Mouse (Mus musculus): ENCODE measurements around the gene Scyl1. TPM values are rescaled to one million over a fixed set of nuclear protein-coding genes. Genes with fewer than 3 reads are reported as not detected.

Scyl1 gene
- polyA plus RNA-seq, 1 experiment = 52.5 TPM

DNA sequence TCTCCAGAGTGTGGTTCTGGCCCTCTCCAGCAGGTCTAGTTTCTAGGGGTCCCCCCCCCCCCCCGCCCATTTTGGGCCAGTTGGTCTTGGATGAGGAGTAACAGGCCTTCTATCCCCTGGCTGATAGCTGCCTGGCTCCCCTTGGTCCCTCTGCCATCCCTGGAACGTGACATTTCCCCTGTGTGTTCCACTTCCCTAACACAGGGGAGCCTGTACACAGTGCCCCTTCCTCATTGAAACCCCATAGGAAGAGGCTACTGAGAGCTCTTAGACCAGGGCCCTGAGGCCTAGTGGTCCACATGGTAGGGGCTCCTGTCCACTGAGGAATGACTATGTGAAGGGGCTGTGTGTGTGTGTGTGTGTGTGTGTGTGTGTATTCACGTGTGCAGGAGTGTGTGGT is 36.5 kb upstream of the Scyl1 start:
- 84% methylated on average over 3 of the region's 3 CpGs for WGBS
- Histone ChIP-seq H3K4me1 (ENCODE audit: control insufficient read depth, insufficient read depth, insufficient read length, low read length) (peaks cover 38% of the 10 kb centered on the region), H3K4me3 (ENCODE audit: low read depth, low read length) (no peak overlapping the region), H3K27me3 (ENCODE audit: control insufficient read depth, insufficient read depth, low read length) (no peaks in the 10 kb centered on the region), H3K36me3 (ENCODE audit: control insufficient read depth, insufficient read depth, low read length) (no peaks in the 10 kb centered on the region), H3K27ac (ENCODE audit: insufficient read depth, low read depth, low read length) (no peak overlapping the region)
- TF ChIP-seq POLR2A (IDR thresholded peaks at IDR 0.05; ENCODE audit: low read depth, low read length) (no peak), CTCF (IDR thresholded peaks at IDR 0.05; ENCODE audit: extremely low read depth, insufficient read length, insufficient replicate concordance, low read depth, low read length) (no peak)

DNA sequence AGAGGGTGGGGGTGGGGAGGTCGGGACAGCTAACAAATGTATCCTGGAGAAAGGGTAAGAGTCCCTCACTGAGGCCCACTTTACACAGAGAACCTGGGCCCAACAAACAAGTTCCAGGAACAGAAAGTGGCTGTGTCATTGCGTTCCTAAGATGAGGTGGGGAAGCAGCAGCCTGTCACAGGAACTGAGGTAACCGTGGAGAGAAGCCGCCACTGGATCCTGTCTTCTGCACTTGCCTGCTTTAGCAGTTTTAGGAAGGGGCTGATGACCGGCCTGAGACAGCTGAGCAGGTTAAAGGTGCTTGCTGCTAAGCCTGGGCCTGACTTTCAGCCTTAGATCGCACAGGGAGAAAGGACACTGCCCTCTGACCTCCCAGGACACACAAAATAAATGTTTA is 35.6 kb upstream of the Scyl1 start:
- Histone ChIP-seq H3K4me1 (ENCODE audit: control insufficient read depth, insufficient read depth, insufficient read length, low read length) (peaks cover 37% of the 10 kb centered on the region), H3K27ac (ENCODE audit: insufficient read depth, low read depth, low read length) (peak overlapping the region; percentile 22), H3K36me3 (ENCODE audit: control insufficient read depth, insufficient read depth, low read length) (no peaks in the 10 kb centered on the region), H3K27me3 (ENCODE audit: control insufficient read depth, insufficient read depth, low read length) (no peaks in the 10 kb centered on the region), H3K4me3 (ENCODE audit: low read depth, low read length) (no peak overlapping the region)
- no peak for TF ChIP-seq CTCF (IDR thresholded peaks at IDR 0.05; ENCODE audit: extremely low read depth, insufficient read length, insufficient replicate concordance, low read depth, low read length)
- no peak for TF ChIP-seq POLR2A (IDR thresholded peaks at IDR 0.05; ENCODE audit: low read depth, low read length)
- WGBS = 57% methylated on average over 6 of the region's 6 CpGs

DNA sequence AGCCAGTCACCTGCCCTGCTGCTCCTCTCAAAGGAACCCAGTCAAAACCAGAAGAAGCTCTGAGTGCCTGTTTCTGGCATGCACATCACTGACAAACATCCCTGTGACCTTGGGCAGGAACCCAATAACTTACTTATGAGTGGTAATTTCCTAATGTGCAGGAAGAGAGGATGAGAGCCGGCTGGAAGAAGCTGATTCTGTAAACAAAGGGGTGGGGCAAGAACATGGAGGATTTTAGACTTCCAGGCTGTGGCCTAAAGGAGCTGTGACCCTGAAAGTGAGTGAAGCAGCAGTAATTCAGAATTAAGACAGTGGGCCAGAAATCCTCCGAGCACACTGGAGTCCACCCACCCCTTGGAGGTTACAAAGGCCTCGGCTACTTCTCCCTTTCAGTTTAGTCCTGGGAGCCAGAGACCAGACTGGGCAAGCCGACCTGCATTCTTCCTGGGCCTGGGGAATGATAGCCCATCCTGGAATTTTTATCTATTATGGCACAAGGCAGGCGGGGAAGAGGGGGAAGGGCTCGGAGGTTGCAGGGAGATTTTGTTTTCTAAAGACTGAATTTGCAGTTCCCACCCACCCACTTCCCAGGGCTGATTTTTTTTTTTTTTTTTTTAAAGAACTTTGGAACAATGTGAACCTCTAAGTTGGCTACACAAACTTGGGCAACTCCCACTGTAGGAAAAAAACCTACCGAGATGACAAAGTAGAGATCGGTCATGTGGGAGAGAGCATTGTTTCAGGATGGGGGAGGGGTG is 35.0 kb upstream of the Scyl1 start:
- peak overlapping the region; percentile 84 for H3K27ac ChIP-seq (ENCODE audit: insufficient read depth, low read depth, low read length)
- 43% methylated on average over 8 of the region's 8 CpGs for WGBS
- H3K4me3 ChIP-seq (ENCODE audit: low read depth, low read length) = no peak overlapping the region
- no peaks in the 10 kb centered on the region for H3K27me3 ChIP-seq (ENCODE audit: control insufficient read depth, insufficient read depth, low read length)
- no peaks in the 10 kb centered on the region for H3K36me3 ChIP-seq (ENCODE audit: control insufficient read depth, insufficient read depth, low read length)
- H3K4me1 ChIP-seq (ENCODE audit: control insufficient read depth, insufficient read depth, insufficient read length, low read length) = peaks cover 32% of the 10 kb centered on the region
- TF ChIP-seq CTCF (IDR thresholded peaks at IDR 0.05; ENCODE audit: extremely low read depth, insufficient read length, insufficient replicate concordance, low read depth, low read length) = no peak

DNA sequence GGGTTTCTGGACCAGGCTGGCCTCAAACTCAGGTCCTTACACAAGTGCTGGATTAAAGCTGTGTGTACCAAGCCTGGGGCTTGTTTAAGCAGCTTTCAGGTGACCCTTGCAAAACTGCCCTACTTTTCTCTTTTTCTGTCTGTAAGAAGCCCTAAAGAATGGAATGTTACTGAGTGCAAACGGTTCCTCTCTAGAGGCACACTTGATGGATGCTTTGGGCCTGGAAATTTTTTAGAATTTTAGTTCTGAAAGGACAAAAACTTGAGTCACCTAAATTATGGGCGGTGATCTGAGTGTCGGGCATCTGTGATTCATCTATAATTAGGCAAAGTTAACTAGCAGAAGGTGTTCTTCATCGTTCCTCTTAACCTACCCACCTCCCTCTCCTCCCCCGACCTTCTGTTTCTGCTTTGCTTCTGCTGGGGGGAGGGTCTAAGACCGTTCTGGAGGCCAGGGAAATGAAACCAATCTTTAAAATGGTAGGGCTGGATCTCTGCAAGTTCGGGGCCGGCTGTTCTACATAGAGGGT is 33.2 kb upstream of the Scyl1 start:
- Histone ChIP-seq H3K4me3 (ENCODE audit: low read depth, low read length) (no peak overlapping the region), H3K4me1 (ENCODE audit: control insufficient read depth, insufficient read depth, insufficient read length, low read length) (peaks cover 14% of the 10 kb centered on the region), H3K36me3 (ENCODE audit: control insufficient read depth, insufficient read depth, low read length) (peaks cover 15% of the 10 kb centered on the region), H3K27ac (ENCODE audit: insufficient read depth, low read depth, low read length) (peak overlapping the region; percentile 97), H3K27me3 (ENCODE audit: control insufficient read depth, insufficient read depth, low read length) (no peaks in the 10 kb centered on the region)
- WGBS = 61% methylated on average over 8 of the region's 8 CpGs
- no peak for TF ChIP-seq POLR2A (IDR thresholded peaks at IDR 0.05; ENCODE audit: low read depth, low read length)
- TF ChIP-seq CTCF (IDR thresholded peaks at IDR 0.05; ENCODE audit: extremely low read depth, insufficient read length, insufficient replicate concordance, low read depth, low read length) = no peak

DNA sequence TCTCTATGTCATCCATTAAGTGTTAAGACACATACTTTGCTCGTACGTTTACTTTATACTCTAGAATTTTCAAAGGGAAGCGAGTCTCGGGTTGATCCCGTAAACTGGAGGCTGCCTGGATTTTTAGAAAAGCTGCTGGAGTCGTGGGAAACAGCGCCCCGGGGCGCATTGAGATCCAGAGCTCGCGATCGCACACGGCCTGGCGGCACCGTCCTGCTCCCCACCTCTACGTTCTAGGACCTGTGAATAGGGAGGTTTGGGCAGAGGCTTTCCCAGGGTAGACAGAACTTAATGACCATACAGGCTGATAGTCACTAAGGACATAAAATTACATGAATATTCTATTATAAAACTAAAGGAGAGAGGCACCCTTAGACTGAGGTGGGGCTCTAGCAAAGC is 32.7 kb upstream of the Scyl1 start:
- H3K27ac ChIP-seq (ENCODE audit: insufficient read depth, low read depth, low read length) = peak overlapping the region; percentile 97
- no peak for TF ChIP-seq CTCF (IDR thresholded peaks at IDR 0.05; ENCODE audit: extremely low read depth, insufficient read length, insufficient replicate concordance, low read depth, low read length)
- TF ChIP-seq POLR2A (IDR thresholded peaks at IDR 0.05; ENCODE audit: low read depth, low read length) = no peak
- WGBS = 1% methylated on average over 16 of the region's 16 CpGs

DNA sequence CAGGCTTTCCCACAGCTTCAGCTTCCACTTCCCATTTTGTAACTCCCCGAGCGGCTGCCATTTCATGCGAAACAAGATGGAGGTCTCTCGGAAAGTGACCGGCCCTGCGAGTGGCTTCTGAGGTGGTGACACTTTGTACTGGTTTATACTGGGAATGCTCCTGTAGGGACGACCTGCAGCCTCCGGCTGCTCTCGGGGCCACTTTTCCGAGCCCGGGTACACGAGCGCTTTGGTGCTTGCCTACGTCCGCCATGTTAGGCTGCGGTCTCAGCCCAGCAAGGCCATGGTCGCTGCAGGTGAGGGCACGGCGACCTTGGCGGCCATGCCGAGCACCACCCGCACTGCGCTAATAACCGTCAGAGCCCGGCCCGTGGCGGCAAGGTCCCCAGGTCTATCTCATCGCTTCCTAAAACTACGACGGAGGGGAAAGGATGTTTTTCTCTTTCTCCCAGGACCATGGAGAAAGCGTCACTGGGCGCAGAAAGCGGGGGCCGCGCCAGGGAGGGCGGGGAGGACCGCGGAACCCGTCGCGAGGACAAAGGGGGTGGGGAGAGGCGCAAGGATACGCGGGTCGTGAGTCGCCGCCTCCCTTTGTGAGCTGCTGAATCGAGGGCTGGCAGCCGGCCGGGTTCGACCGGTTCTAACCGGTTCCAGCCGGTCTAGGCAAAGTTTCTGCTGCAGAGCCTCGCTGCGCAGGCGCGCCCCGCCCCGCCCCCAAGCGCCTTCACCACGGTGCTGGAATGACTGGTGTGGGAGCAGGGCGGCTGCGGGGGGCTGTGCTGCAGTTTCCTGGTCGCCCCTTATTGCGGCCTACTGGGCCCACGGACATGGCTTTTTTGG is 32.0 kb upstream of the Scyl1 start:
- Histone ChIP-seq H3K27me3 (ENCODE audit: control insufficient read depth, insufficient read depth, low read length) (no peaks in the 10 kb centered on the region), H3K36me3 (ENCODE audit: control insufficient read depth, insufficient read depth, low read length) (peaks cover 22% of the 10 kb centered on the region), H3K4me3 (ENCODE audit: low read depth, low read length) (peak overlapping the region; percentile 76), H3K4me1 (ENCODE audit: control insufficient read depth, insufficient read depth, insufficient read length, low read length) (peaks cover 8% of the 10 kb centered on the region), H3K27ac (ENCODE audit: insufficient read depth, low read depth, low read length) (peak overlapping the region; percentile 100)
- under 1% methylated on average over 66 of the region's 67 CpGs for WGBS
- peak; percentile 91 for TF ChIP-seq POLR2A (IDR thresholded peaks at IDR 0.05; ENCODE audit: low read depth, low read length)
- TF ChIP-seq CTCF (IDR thresholded peaks at IDR 0.05; ENCODE audit: extremely low read depth, insufficient read length, insufficient replicate concordance, low read depth, low read length) = no peak

More for the DNA sequence above, 32.7 kb upstream of the Scyl1 start:
- Histone ChIP-seq H3K27me3 (ENCODE audit: control insufficient read depth, insufficient read depth, low read length) (no peaks in the 10 kb centered on the region), H3K4me3 (ENCODE audit: low read depth, low read length) (peak overlapping the region; percentile 65), H3K4me1 (ENCODE audit: control insufficient read depth, insufficient read depth, insufficient read length, low read length) (peaks cover 12% of the 10 kb centered on the region), H3K36me3 (ENCODE audit: control insufficient read depth, insufficient read depth, low read length) (peaks cover 17% of the 10 kb centered on the region)

DNA sequence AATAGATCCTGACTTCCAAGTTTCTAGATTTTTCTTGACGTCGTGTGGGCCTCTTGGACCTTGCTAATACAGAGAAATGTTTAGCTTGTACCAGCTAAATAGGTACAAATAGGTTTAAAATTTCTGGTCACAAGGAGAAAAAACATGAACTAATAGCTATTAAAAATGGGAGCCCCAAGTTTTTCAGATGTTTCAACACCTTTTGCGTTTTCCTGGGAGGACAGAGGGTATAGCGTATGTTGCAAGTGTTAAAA is 31.5 kb upstream of the Scyl1 start:
- peak overlapping the region; percentile 100 for H3K27ac ChIP-seq (ENCODE audit: insufficient read depth, low read depth, low read length)
- H3K27me3 ChIP-seq (ENCODE audit: control insufficient read depth, insufficient read depth, low read length) = no peaks in the 10 kb centered on the region
- H3K4me3 ChIP-seq (ENCODE audit: low read depth, low read length) = peak overlapping the region; percentile 76
- TF ChIP-seq CTCF (IDR thresholded peaks at IDR 0.05; ENCODE audit: extremely low read depth, insufficient read length, insufficient replicate concordance, low read depth, low read length) (no peak), POLR2A (IDR thresholded peaks at IDR 0.05; ENCODE audit: low read depth, low read length) (no peak)
- WGBS = 0% methylated on average over 4 of the region's 4 CpGs
- peaks cover 8% of the 10 kb centered on the region for H3K4me1 ChIP-seq (ENCODE audit: control insufficient read depth, insufficient read depth, insufficient read length, low read length)
- H3K36me3 ChIP-seq (ENCODE audit: control insufficient read depth, insufficient read depth, low read length) = peaks cover 27% of the 10 kb centered on the region

Measured in small intestine, adult 2 months (tissue).